Mouse (Mus musculus): Measurements from ENCODE around the gene Myh3. TPM values are rescaled to one million over a fixed set of nuclear protein-coding genes. Genes with fewer than 3 reads are reported as not detected.

Gene Myh3
- polyA plus RNA-seq, 1 experiment, result not detected

DNA sequence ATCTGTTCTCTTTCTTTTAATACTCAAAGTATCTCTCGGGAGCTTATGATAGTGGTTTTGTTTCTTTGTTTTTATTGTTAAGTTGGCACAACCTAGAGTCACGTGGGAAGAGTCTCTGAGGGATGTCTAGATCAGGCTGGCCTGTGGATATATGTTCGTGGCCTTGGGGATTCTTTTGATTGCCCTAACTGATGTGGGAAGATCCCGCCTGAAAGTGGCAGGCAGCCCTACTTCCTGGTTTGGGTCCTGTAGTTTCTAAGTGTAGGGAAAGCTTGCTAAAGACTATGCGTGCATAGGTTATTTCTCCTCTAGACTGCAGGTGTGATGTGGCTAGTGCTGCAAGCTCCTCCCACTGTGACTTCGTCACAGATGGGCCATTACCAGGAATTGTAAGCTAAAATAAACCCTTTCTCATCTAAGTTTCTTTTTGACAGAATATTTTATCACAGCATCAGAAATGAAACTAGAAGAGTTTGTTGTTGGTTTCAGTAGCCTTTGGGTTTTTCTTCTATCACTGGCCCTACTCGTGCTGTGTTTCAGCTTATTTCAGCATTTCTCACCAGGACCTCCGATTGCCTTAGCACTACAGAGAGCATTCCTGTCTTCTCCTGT, 23.2 kb upstream of the Myh3 start:
- Histone ChIP-seq H3K27ac (replicated peaks; ENCODE audit: low read depth, low read length) (no peak overlapping the region), H3K4me3 (ENCODE audit: insufficient read depth, low read depth, low read length) (no peak overlapping the region), H3K4me1 (ENCODE audit: control insufficient read depth, insufficient read depth, insufficient read length, low read length) (no peaks in the 10 kb centered on the region)

DNA sequence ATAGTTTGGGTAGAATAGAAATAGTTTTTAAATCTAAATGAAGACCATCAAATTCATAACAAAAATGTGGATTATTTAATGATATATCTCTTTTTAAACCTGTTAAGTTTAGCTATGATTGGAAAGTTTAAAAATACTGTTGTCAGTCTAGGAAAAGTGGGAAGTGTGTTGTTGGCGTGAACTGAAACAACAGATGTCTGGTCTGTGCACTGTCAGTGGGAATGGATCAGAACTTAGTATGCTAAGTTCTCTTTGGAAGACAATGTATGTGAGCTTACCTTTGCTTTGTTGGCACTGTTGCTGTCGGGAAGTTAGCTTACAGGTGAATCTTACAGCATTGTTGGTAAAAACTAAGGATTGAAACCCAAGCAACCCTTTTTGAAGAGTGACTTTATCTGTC, 16.8 kb upstream of the Myh3 start:
- Histone ChIP-seq H3K4me3 (ENCODE audit: insufficient read depth, low read depth, low read length) (no peak overlapping the region), H3K27ac (replicated peaks; ENCODE audit: low read depth, low read length) (no peak overlapping the region), H3K4me1 (ENCODE audit: control insufficient read depth, insufficient read depth, insufficient read length, low read length) (no peaks in the 10 kb centered on the region)

DNA sequence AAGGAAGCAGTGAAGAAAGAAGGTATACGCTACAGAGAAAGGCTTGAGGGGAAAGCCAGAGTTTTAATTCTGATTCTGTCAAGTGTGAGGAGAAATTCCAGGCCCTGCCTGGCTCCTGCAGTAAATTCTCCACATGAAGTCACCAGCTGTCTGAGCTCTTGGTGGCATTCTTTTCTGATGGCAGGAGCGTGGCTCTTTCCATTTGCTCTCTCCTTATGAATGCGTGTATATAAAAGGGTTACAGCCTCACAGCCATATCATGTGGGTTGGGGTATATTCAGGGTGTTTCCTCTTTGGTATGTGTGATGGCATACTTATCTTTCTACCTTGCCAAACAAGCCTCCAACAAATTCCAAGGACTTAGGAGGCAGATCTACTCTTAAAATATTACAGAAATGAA, 15.4 kb upstream of the Myh3 start:
- Histone ChIP-seq H3K4me1 (ENCODE audit: control insufficient read depth, insufficient read depth, insufficient read length, low read length) (no peaks in the 10 kb centered on the region), H3K4me3 (ENCODE audit: insufficient read depth, low read depth, low read length) (no peak overlapping the region), H3K27ac (replicated peaks; ENCODE audit: low read depth, low read length) (no peak overlapping the region)

DNA sequence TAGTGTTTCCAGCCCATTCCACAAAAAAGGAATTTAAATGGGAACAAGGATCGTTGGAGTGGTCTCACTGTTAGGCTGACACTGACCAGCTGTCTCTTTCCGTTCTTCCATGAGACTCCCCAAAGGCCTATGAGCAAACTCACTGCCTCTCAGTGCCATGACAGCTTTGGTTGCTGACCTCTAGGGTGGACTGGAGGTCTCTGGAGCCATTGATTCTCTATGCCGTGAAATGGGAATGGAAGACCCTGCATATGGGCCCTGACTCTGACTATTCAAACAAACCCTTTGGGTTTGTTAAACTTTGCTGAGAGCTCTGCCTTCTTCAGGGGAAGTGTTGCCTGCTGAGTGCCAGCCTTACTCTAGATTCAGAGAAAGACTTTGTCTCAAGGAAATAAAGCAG, 10.4 kb upstream of the Myh3 start:
- Histone ChIP-seq H3K27ac (replicated peaks; ENCODE audit: low read depth, low read length) (no peak overlapping the region), H3K4me1 (ENCODE audit: control insufficient read depth, insufficient read depth, insufficient read length, low read length) (no peaks in the 10 kb centered on the region), H3K4me3 (ENCODE audit: insufficient read depth, low read depth, low read length) (no peak overlapping the region)

DNA sequence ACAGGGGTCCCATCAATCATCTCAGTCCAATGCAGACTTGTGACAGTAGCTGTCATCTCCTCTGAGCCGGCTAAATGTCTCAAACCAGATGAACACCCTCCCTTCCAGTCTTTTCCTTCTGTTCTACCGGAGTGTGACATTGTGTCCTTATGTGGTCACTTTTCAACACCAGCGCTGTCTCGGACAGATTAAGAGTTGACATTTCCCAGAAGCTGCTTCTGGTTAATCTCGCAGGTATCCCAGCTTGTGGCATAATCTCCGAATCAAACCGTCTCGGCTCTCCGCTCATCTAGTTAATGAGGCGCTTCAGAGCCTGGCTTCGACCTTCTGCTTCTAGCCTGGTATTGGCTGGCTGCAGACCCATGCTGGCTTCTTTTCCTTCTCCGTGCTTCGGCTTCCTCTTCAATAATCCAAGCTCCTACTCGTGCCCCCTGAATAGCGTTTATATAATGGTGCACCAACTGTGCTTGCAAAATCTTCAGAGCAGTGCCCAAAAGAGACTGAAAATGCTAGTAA, 5.4 kb upstream of the Myh3 start:
- no peaks in the 10 kb centered on the region for H3K4me1 ChIP-seq (ENCODE audit: control insufficient read depth, insufficient read depth, insufficient read length, low read length)
- no peak overlapping the region for H3K27ac ChIP-seq (replicated peaks; ENCODE audit: low read depth, low read length)
- H3K4me3 ChIP-seq (ENCODE audit: insufficient read depth, low read depth, low read length), result no peak overlapping the region

DNA sequence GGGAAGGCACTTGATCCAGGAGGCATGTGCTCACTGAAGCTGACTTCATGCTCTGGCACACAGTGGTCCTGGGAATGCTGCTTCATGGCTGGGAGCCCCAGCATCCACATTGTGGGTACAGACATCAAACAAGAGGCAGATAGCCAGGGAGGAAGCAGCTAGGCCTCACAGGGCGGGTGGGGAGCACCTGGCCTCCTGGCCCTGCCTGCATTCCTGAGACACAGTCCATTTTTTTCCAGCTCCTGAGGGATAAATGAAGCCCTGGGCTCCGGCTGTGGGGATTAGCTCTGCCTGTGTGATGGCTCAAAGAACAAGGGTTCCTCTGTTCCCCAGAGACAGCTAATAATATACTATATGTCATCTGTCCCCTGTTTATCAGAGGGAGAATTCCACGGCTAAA, 3.1 kb upstream of the Myh3 start:
- Histone ChIP-seq H3K4me1 (ENCODE audit: control insufficient read depth, insufficient read depth, insufficient read length, low read length) (no peaks in the 10 kb centered on the region), H3K4me3 (ENCODE audit: insufficient read depth, low read depth, low read length) (no peak overlapping the region), H3K27ac (replicated peaks; ENCODE audit: low read depth, low read length) (no peak overlapping the region)

DNA sequence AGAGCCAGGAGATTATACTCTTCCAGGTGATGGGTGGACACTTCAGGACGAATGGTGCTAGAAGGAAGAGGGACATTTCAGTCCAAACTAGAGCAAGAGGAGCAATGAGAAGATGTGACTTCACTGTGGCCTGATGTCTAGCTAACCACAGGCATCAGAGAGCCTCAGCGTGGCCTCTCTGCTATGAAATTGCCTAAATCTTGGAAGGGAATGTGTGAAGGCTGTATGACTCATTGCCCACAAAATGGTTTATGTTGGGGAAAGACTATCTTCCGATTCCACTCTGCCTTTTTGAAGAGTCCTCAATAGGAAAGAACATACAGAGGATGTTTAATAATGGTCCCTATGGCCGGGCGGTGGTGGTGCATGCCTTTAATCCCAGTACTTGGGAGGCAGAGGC, 1.3 kb upstream of the Myh3 start:
- no peak overlapping the region for H3K27ac ChIP-seq (replicated peaks; ENCODE audit: low read depth, low read length)
- no peaks in the 10 kb centered on the region for H3K4me1 ChIP-seq (ENCODE audit: control insufficient read depth, insufficient read depth, insufficient read length, low read length)
- no peak overlapping the region for H3K4me3 ChIP-seq (ENCODE audit: insufficient read depth, low read depth, low read length)

DNA sequence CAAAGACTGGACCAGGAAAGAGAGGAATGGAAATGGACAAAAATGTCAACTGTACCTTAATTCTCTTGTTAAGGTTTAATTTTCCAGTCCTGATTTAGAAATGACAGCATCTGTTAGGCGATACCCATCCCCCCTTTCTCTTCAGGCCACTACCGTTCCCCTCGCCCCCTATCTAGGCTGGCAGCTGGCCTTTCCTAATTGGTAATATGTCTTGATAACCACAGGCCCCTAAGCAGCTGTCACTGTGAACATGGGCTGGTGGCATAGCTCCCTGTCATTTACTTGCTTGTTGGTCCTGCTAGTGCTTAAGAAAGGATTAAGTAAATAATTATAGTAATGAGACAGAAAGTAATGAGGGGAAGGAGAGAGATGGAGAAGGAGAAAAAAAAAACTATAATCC, 665 bp upstream of the Myh3 start:
- Histone ChIP-seq H3K27ac (replicated peaks; ENCODE audit: low read depth, low read length) (no peak overlapping the region), H3K4me1 (ENCODE audit: control insufficient read depth, insufficient read depth, insufficient read length, low read length) (no peaks in the 10 kb centered on the region), H3K4me3 (ENCODE audit: insufficient read depth, low read depth, low read length) (no peak overlapping the region)

DNA sequence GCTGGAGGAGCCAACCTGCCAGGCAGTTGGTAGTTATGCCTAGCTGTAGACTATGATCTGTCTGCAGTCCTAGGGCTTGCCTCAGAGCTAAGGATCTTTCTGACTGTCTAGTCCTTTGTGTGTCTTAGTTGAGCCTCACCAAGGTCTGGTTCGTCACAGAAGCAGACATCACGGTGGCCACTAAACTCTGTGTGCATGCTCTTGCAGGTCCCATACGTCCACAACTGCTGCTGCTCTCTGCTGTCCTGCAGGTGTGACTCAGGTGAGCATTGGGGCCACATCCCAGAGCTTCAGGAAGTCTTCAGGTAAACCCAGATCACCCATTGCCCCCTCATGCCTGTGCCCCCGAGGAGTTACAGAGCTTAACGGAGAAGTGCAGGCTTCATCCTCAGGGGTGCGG, 788 bp downstream of the Myh3 start:
- Histone ChIP-seq H3K27ac (replicated peaks; ENCODE audit: low read depth, low read length) (no peak overlapping the region), H3K4me1 (ENCODE audit: control insufficient read depth, insufficient read depth, insufficient read length, low read length) (no peaks in the 10 kb centered on the region), H3K4me3 (ENCODE audit: insufficient read depth, low read depth, low read length) (no peak overlapping the region)

DNA sequence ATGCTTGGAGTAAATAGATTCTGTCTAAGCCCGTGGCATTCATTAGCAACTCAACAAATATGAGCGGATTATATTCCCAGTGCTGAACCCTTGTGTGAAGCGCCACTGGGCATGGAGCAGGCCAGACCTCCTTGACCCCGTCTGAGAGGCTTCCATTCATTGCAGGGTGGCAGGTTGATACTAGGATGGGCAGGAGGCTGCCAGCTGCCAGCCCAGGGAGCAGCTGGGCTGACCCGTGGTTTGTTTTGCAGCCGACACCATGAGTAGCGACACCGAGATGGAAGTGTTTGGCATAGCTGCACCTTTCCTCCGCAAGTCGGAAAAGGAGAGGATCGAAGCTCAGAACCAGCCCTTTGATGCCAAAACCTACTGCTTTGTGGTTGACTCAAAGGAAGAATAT, 1.6 kb downstream of the Myh3 start:
- Histone ChIP-seq H3K27ac (replicated peaks; ENCODE audit: low read depth, low read length) (no peak overlapping the region), H3K4me3 (ENCODE audit: insufficient read depth, low read depth, low read length) (no peak overlapping the region), H3K4me1 (ENCODE audit: control insufficient read depth, insufficient read depth, insufficient read length, low read length) (no peaks in the 10 kb centered on the region)

DNA sequence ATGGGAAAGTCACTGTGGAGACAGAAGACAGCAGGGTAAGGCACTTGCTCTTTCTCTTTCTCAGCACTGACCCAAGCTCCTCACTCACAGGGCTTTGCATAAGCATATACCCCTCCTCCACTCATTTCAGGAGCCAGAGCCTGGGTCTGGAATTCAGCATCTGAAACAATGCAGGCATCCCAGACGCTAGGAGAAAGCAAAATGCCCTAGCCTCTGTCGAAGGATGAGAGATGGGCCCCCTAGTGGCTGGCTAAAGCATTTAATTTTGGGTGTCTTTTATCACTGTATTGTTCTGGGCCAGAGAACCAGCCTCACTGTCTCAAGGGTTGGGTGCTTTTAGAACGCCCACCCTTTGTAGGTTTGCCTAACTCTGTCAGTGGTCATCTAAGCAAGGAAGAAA, 2.1 kb downstream of the Myh3 start:
- H3K4me3 ChIP-seq (ENCODE audit: insufficient read depth, low read depth, low read length), result no peak overlapping the region
- no peaks in the 10 kb centered on the region for H3K4me1 ChIP-seq (ENCODE audit: control insufficient read depth, insufficient read depth, insufficient read length, low read length)
- no peak overlapping the region for H3K27ac ChIP-seq (replicated peaks; ENCODE audit: low read depth, low read length)

DNA sequence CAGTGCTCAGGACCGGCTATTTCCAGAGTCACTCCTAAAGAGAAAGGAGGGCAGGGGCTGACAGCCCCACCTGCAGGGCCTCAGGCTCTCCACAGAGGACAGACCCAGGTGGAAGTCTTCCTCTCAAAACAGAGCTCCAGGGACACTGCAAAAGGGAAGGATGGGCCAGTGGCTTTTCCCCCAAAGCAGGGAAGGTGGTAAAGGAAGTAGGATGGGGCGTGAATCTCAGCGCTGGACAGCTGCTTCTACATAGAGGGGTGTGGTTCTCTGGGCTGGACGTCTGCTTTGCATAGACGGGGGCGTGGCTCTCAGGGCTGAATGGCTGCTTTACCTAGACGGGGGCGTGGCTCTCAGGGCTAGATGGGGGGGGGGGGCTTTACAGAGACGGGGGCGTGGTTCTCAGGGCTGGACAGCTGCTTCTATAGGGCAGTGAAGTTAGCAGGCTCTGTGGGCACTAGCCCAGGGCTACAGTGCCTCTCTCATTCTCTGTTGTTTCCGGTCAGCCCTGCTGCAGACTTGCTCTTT, 3.1 kb downstream of the Myh3 start:
- Histone ChIP-seq H3K27ac (replicated peaks; ENCODE audit: low read depth, low read length) (no peak overlapping the region), H3K4me1 (ENCODE audit: control insufficient read depth, insufficient read depth, insufficient read length, low read length) (no peaks in the 10 kb centered on the region), H3K4me3 (ENCODE audit: insufficient read depth, low read depth, low read length) (no peak overlapping the region)

DNA sequence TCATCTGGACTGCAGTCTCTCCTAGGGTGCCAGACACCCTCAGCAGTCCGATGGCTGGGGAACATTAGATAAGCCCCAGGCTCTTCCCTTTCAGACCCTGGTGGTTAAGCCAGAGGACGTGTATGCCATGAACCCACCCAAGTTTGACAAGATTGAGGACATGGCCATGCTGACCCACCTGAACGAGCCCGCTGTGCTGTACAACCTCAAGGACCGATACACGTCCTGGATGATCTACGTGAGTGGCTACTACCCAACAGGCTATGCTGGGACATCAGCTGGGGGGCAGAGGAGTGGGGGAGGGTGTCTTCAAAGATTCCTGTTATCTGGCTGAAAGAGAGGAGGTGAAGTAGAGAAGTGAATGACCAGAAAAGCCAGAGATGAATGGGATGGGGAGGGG, 4.1 kb downstream of the Myh3 start:
- Histone ChIP-seq H3K4me1 (ENCODE audit: control insufficient read depth, insufficient read depth, insufficient read length, low read length) (no peaks in the 10 kb centered on the region), H3K27ac (replicated peaks; ENCODE audit: low read depth, low read length) (no peak overlapping the region), H3K4me3 (ENCODE audit: insufficient read depth, low read depth, low read length) (no peak overlapping the region)

DNA sequence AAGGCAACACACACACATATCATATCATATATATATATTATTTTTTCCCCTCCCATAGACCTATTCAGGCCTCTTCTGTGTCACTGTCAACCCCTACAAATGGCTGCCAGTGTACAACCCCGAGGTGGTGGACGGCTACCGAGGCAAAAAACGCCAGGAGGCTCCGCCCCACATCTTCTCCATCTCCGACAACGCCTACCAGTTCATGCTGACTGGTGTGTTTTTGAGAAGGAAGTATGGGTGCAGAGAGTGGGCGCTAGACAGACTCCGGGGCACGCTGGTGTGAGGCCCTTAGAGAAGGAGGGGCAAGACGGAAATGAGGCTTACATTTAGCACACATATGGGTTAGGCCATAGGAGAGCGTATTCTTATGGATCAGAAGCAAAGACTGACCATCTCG, 4.7 kb downstream of the Myh3 start:
- Histone ChIP-seq H3K27ac (replicated peaks; ENCODE audit: low read depth, low read length) (no peak overlapping the region), H3K4me1 (ENCODE audit: control insufficient read depth, insufficient read depth, insufficient read length, low read length) (no peaks in the 10 kb centered on the region), H3K4me3 (ENCODE audit: insufficient read depth, low read depth, low read length) (no peak overlapping the region)

DNA sequence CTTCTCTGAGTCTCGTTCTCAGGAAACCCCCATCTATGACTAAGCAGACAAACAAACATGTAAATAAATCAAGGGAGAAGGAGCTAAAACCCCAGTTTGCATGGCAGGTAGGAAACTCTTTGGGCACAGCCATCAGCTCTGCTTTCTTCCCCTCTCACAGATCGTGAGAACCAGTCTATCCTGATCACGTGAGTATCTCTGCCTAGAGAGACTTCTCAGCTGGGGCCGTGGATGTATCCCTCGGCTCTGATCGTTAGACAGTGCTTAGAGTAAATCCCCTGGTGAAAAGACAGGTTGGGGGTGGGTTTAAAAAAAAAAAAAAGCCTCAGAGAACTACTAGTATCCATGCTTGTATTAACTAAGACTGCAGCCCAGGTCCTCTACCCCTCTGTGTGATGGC, 5.1 kb downstream of the Myh3 start:
- H3K4me1 ChIP-seq (ENCODE audit: control insufficient read depth, insufficient read depth, insufficient read length, low read length), result no peaks in the 10 kb centered on the region
- no peak overlapping the region for H3K4me3 ChIP-seq (ENCODE audit: insufficient read depth, low read depth, low read length)
- no peak overlapping the region for H3K27ac ChIP-seq (replicated peaks; ENCODE audit: low read depth, low read length)

DNA sequence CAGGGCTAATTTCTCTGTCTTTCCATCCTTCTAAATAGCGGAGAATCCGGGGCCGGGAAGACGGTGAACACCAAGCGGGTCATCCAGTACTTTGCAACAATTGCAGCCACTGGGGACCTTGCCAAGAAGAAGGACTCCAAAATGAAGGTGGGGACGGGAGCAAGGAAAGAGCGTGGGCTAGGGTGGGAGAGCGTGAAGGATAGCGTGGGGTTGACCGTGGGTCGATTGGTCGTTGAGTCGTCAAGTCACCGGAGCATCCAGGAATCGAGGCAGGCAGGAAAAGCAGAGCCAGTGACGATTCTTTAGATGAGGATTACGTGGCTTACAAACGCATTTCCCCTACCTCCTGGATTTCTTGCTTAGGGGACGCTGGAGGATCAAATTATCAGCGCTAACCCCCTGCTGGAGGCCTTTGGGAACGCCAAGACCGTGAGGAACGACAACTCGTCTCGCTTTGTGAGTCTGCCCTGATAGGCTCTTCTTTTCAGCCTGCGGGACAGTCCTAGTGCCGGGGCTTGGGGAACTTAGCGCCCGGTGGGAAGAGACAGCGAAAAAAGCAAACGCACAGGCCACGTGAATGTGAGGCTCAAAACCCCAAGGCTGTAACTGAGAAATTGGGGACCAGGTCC, 5.7 kb downstream of the Myh3 start:
- H3K4me3 ChIP-seq (ENCODE audit: insufficient read depth, low read depth, low read length), result no peak overlapping the region
- H3K4me1 ChIP-seq (ENCODE audit: control insufficient read depth, insufficient read depth, insufficient read length, low read length), result no peaks in the 10 kb centered on the region
- H3K27ac ChIP-seq (replicated peaks; ENCODE audit: low read depth, low read length), result no peak overlapping the region
